Mouse (Mus musculus): ENCODE measurements around the gene Olfr303.
"Not testable (repeated sequence)": the region's sequence is repeated elsewhere in the genome, so short reads cannot be mapped to it uniquely, and the experiment has no call there.

Olfr303 gene

DNA sequence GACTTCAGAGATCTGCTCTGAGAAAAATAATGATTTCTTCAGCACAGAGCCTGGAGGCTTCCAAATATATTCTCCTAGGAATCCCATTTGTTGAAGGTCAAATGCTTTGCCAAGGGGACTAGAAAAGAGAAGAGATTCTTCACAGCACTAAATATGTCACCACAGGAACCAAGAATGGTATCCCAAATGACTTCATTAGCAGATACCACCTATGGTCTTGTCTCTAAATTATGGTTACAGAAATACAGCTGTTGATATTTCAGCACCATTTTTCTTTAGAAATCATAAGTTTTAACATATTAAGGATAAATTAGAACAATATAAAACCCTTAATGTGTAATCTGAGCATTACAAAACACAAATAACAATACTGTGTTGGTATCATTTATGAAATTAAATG, at the start of gene Olfr303:
Olfr303 (minus strand) TSS at position 101 of the 400 bp plus-strand sequence.
- in situ Hi-C loops (cut with MboI, MseI), result no loop called here

DNA sequence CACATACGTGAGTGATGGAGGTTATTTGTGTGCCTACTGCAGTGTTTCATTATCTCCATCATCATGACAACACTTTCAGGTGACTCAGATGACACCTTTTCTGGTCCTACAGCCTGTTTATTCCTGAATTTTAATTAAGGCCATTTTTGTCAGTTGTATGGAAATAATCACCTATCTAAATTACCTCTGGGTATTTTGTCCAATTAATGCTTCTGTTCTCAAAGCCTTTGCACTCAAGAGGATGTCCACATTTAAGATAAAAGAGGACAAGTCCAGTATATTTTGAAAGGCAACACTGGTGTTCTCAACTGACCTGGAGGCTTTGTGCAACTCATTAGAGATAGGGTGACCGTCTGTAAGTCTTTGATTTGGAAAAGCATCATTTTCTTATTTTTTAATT, 6.0 kb upstream of the Olfr303 start, which contains the start of gene Olfr301:
Olfr301 (plus strand) TSS at position 301 of the 400 bp plus-strand sequence.
- in situ Hi-C loops (cut with MboI, MseI), result no loop called here

- in situ Hi-C loops (cut with MboI, MseI), result no loop called here
Measured at GRCm38 (mm10) chr7:86386558-86386957, 11.0 kb downstream of the Olfr303 start, which contains the start of gene Olfr304. Gene Olfr304, minus strand, starts transcription at chr7:86386658.

GRCm38 (mm10) chr7:86385769-86386168, 11.8 kb downstream of the Olfr303 start:
- in situ Hi-C loops (cut with MboI, MseI), result no loop called here

DNA sequence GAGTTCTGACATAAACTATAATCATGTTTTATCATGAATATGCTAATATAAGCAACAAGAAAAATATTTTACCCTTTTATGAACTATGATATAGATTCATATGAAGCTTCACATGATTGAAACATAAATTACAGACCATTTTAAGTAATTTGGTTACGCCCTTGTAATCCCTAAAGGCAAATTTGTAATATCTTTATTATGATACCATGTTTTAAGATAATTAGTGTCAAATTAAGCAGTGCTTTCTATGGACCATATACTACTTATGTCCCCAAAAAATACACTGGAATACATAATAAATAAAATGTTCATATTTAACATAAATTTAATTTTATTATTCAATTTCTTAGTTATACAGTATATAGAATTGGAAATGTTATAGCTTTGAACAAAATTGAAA, 30.8 kb downstream of the Olfr303 start, which contains the start of gene Olfr305:
Olfr305 (minus strand) TSS at position 101 of the 400 bp plus-strand sequence.
- in situ Hi-C loops (cut with MboI, MseI), result no loop called here

- in situ Hi-C loops (cut with MboI, MseI), result not testable (repeated sequence)
Measured at GRCm38 (mm10) chr7:86346296-86346695, 51.3 kb downstream of the Olfr303 start.

DNA sequence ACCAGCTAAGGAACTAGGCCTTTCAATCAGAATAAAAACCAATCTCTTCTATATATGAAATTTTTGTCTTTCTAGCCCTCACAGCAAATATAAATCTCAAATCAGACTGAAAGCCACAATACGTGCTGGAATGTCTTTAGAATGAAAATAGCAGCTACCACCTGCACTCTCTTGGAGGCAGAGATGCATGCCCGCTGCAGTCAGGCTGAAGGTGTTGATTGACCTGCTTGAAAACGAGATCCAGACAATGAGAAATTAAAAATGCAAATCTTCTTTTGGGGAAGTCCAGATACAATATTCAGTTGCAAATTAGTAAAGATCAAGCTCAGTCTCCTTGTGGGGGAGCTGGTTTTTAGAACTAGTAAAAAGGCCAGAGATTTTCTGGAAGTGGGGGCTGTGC, 53.3 kb downstream of the Olfr303 start:
- in situ Hi-C loops (cut with MboI, MseI), result no loop called here

DNA sequence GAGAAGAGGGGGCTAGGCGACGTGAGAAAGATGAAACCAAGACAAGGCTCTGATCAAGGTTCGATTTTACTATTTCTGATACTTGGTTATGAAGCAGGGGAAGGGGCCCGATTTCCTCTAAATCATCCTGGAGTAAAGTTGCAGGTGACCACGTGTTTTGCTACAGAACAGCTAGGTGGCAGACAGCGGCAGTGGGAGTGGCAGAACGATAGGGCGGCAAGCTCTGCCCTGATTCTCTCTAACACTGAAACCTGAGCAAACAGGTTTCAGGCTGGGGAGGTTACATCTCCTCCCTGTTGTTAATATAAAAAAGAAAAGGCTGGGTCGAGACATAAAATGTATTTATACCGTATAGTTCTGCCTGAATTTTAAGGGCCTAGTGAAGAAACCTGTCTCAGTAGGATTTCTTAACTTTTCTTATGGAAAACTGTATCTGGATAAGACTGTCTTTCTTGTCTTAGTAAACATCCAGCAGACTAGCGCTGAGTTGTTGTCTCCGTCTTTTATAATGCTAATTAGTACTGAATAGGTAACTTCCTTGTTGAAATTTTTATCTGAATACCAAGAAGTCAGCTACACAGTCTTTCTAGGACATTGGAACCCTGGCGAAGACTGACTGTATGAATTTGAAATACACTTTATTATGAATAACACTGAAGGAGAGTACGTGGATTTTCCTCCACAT, 54.6 kb downstream of the Olfr303 start:
- in situ Hi-C loops (cut with MboI, MseI), result no loop called here

All from regulatory T cell (primary cell).